Mouse (Mus musculus) thymus, adult 18-20 months (tissue): ENCODE results near the gene Il27.
A peak's percentile ranks its signal among the peaks of the same experiment; 100 is the strongest.

Experiments used
- DNase-seq, 2 experiments: peaks; one replicate each; pipeline ENCODE4 v3.0.0; 2022; ENCODE audit warnings: mixed read lengths in 2 of 2

The Il27 gene

GRCm38 (mm10) chr7:126602650-126603049 is 7.9 kb upstream of the Il27 start:
- no peak for DNase-seq

DNA sequence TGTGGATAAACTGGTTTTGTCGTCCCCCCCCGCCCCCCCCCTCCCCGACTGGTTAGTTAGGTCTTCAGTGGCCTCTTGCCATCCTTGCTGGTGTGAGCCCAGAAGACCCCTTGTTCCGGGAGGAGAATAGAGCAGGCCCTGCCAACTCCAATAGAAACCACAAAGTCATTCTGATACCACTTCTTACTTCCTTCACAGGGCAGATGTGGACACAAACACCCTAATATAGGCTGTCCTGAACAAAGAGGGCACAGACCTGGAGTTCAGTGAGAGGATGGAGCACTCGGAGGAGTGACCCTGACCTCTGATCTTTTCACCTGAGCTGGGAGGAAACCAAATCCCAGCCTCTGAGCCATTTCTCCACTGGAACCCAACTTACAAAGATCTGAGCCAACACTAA is 7.2 kb upstream of the Il27 start:
- DNase-seq: no peak

- DNase-seq: no peak
Measured at GRCm38 (mm10) chr7:126598919-126599318, 4.2 kb upstream of the Il27 start.

GRCm38 (mm10) chr7:126596414-126596813 is 1.7 kb upstream of the Il27 start:
- DNase-seq: no peak

GRCm38 (mm10) chr7:126595890-126596289 is 1.1 kb upstream of the Il27 start:
- DNase-seq: no peak

GRCm38 (mm10) chr7:126587779-126588178 is 7.0 kb downstream of the Il27 start:
- no peak for DNase-seq

GRCm38 (mm10) chr7:126586839-126587238 is 7.9 kb downstream of the Il27 start:
- no peak for DNase-seq

DNA sequence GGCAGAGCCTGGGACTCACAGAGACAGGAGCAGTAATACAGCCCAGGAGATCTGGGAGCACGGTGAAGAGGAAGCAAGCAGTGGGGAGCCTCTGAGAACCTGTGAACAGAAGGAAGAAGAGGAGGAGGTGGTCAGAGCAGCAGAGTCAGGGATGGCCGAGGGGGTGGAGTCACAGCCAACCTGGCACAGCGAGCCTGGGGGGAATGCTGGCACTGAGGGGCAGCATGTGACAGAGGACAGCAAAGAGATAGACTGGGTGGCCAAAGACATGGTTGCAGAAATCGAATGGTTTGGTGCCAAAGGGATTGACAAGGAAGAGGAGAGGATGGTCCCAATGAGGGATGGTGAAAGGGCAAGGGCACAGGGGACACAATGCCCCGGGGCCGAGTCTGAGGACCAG is 9.0 kb downstream of the Il27 start, which contains the start of gene Cln3:
Cln3 (minus strand) TSS at position 101 of the 400 bp plus-strand sequence.
- no peak for DNase-seq

DNA sequence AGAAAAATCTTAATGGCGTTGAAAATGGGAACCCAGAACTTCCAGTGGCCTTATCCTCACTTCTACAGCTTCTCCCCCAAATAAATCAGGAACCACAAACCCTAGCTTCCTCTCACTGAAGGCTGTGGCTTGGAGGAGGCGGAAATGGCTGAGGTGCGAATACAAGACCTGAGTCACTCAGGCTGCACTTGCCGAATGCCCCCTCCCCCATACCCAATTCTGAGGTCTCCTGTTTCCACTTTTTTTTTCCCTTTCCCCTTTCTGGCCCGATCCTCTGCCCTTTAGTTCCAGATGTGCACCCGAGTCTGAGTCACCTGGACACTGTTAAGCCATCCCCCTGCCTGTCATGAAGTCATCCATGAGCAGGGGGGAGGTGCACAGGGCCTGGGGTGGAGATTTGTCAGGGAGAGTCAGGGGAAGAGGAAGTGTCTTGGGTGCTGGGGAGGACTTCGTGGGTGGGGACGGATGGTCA is 10.2 kb downstream of the Il27 start, which contains the start of gene Apobr:
Apobr (plus strand) TSS at position 437 of the 472 bp plus-strand sequence.
- peak; percentile 22 to 48 for DNase-seq

GRCm38 (mm10) chr7:126583761-126584160 is 11.0 kb downstream of the Il27 start:
- no peak for DNase-seq

GRCm38 (mm10) chr7:126583251-126583709 is 11.5 kb downstream of the Il27 start:
- peak; percentile 71 to 84 for DNase-seq

- DNase-seq: peak; percentile 15 to 50
Measured at GRCm38 (mm10) chr7:126582759-126583158, 12.0 kb downstream of the Il27 start.

GRCm38 (mm10) chr7:126581661-126582060 is 13.1 kb downstream of the Il27 start:
- DNase-seq: no peak

DNA sequence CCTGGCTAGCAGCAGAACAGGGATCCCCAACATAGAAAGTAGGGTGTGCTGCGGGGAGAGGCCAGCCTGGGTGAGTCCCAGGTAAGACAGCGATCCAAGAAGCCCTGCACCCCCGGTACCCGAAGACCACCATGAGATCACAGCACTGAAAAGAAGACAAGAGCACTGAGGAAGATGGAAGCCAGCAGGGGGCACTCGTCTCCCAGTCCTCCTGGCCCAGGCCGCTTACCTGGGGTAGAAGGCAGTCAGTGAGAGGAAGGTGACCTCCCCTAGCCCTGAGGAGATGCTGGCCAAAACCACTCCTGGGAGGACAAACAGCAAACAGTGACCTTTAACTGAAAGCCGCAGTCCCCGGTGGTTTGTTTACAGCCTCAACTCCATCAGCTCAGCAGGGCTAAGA is 15.6 kb downstream of the Il27 start:
- DNase-seq: peak; percentile 30 to 47

DNA sequence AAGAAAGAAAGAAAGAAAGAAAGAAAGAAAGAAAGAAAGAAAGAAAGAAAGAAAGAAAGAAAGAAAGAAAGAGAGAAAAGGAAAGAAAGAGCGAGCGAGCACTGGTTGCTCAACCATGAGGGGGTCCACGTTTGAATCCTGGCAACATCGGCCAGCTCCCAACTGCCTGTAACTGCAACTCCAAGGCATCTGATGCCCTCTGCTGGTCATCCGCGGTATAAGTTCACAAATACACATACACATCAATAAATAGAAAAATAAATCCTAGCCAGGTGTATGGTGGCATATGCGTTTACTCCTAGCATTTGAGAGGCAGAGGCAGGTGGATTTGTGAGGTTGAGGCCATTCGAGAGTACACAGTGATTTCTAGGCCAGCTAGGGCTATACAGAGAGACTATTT is 17.8 kb downstream of the Il27 start:
- DNase-seq: no peak

DNA sequence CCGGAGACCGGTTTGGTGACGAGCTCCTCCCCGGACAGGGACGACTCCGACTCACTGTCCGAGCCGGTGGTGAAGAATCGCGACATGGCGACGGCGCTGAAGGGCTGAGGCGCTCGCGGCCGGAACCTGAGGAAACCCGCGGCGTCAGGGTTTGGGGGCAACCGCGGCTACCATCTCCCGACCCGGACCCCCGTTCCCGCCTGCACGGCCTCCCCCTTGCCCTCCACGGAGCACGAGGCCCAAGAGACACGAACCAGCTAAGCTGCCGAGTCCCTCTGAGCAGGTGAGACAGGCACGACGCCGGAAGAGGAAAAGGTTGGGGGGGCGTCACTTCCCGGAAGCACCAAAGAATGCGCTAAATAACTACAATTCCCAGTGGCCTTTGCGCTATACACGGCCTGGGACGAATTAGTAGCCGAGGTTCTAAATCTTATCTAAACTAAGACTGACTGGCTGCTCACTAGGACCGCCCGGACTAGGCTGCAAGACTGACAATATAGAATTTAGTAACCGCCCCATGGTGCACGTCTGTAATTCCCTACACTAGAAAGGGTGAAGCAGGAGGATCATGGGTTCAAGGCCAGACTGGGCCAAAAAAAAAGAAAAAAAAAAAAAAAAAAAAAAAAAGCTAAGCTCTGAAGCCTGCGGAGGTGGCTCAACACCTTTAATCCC is 28.5 kb downstream of the Il27 start, which contains the start of gene Eif3c:
Eif3c (minus strand) TSS at position 318 of the 672 bp plus-strand sequence.
- DNase-seq: peak; percentile 69 to 77

- DNase-seq: no peak
Measured at GRCm38 (mm10) chr7:126565693-126566092, 29.0 kb downstream of the Il27 start.

GRCm38 (mm10) chr7:126556635-126557034 is 38.1 kb downstream of the Il27 start:
- no peak for DNase-seq

DNA sequence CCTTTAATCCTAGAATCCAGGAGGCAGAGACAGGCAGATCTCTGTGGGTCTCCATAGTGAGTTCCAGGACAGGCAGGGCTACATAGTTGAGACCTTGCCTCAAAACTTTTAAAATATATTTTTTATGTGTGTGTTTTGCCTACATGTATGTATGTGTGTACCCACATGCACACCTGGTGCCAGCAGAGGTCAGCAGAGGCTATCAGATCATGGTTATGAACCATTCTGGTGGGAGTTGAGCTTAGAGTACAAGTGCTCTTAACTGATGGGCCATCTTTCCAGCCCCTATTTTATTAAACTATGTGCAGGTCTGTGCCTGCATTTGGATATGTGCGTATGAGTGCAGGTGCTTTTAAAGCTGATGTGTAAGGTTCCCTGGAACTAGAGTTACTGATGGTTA is 39.9 kb downstream of the Il27 start:
- no peak for DNase-seq

DNA sequence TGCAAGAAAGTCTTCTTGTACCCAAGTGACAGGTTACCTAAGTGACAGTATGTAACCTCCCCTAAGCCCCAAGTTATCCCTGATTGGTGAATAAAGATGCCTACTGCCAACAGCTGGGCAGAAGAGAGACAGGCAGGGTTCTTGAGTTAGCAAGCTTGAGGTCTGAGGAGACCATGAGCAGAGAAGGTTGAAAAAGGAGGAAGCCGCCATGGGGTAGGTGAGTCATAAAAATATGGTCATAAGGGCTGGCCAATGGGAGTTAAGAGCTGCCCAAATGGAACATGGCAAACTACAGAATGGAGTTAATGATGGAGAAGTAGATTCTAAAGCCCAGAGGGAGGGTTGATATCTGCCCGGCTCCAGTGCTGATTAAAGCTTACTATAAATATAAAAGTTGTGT is 49.1 kb downstream of the Il27 start:
- no peak for DNase-seq

- no peak for DNase-seq
Measured at GRCm38 (mm10) chr7:126541661-126542060, 53.1 kb downstream of the Il27 start.
